Mouse (Mus musculus): ENCODE data around the gene Gm20708. TPM values are rescaled to one million over a fixed set of nuclear protein-coding genes. Genes with fewer than 3 reads are reported as not detected.

Gm20708 gene
- polyA plus RNA-seq, 1 experiment from 2014 or later: 0.36 TPM

GRCm38 (mm10) chr11:117863174-117863856 is 53.8 kb downstream of the Gm20708 start:
- Histone ChIP-seq H3K27ac (no peak overlapping the region), H3K9me3 (replicated peaks) (no peaks in the 10 kb centered on the region), H3K36me3 (ENCODE audit: poor library complexity, severe bottlenecking) (no peaks in the 10 kb centered on the region), H3K4me3 (no peak overlapping the region), H3K4me1 (peaks cover 26% of the 10 kb centered on the region), H3K4me2 (no peak overlapping the region), H3K9ac (no peak overlapping the region), H3K27me3 (peaks cover 49% of the 10 kb centered on the region)
- no peak for ATAC-seq
- 14% methylated on average over 11 of the region's 11 CpGs for WGBS

GRCm38 (mm10) chr11:117864805-117865204 is 55.3 kb downstream of the Gm20708 start:
- Histone ChIP-seq H3K27me3 (peaks cover 36% of the 10 kb centered on the region), H3K27ac (no peak overlapping the region), H3K4me1 (peaks cover 26% of the 10 kb centered on the region), H3K4me3 (no peak overlapping the region), H3K9ac (no peak overlapping the region), H3K36me3 (ENCODE audit: poor library complexity, severe bottlenecking) (no peaks in the 10 kb centered on the region), H3K9me3 (replicated peaks) (no peaks in the 10 kb centered on the region), H3K4me2 (no peak overlapping the region)
- WGBS: 70% methylated on average over 2 of the region's 2 CpGs
- ATAC-seq: no peak

- 7% methylated on average over 6 of the region's 6 CpGs for WGBS
- Histone ChIP-seq H3K9me3 (replicated peaks) (no peaks in the 10 kb centered on the region), H3K4me2 (peak overlapping the region; percentile 12; the same call in 1 of the 2 replicates), H3K27me3 (peaks cover 24% of the 10 kb centered on the region), H3K27ac (peak overlapping the region; percentile 41; the same call in 1 of the 2 replicates), H3K4me1 (peaks cover 26% of the 10 kb centered on the region), H3K36me3 (ENCODE audit: poor library complexity, severe bottlenecking) (no peaks in the 10 kb centered on the region), H3K9ac (peak overlapping the region; percentile 38; the same call in 1 of the 2 replicates), H3K4me3 (no peak overlapping the region)
- no peak for ATAC-seq
Measured at GRCm38 (mm10) chr11:117865988-117866387, 56.5 kb downstream of the Gm20708 start.

GRCm38 (mm10) chr11:117870688-117871365 is 61.4 kb downstream of the Gm20708 start:
- 0 out of 2 replicates have a peak overlapping the region, but pooled peaks have one; percentile 16 for H3K9ac ChIP-seq
- peaks cover 11% of the 10 kb centered on the region; the same call in 1 of the 2 replicates for H3K27me3 ChIP-seq
- no peaks in the 10 kb centered on the region for H3K36me3 ChIP-seq (ENCODE audit: poor library complexity, severe bottlenecking)
- ATAC-seq: peak; percentile 41
- H3K4me1 ChIP-seq: peaks cover 37% of the 10 kb centered on the region
- H3K4me2 ChIP-seq: no peak overlapping the region
- H3K9me3 ChIP-seq (replicated peaks): no peaks in the 10 kb centered on the region
- H3K27ac ChIP-seq: no peak overlapping the region
- WGBS: 33% methylated on average over 12 of the region's 12 CpGs
- no peak overlapping the region for H3K4me3 ChIP-seq

- H3K27me3 ChIP-seq: peaks cover 11% of the 10 kb centered on the region; the same call in 1 of the 2 replicates
- H3K36me3 ChIP-seq (ENCODE audit: poor library complexity, severe bottlenecking): no peaks in the 10 kb centered on the region
- ATAC-seq: no peak
- H3K4me3 ChIP-seq: no peak overlapping the region
- H3K4me2 ChIP-seq: no peak overlapping the region
- H3K9me3 ChIP-seq (replicated peaks): no peaks in the 10 kb centered on the region
- 68% methylated on average over 5 of the region's 5 CpGs for WGBS
- no peak overlapping the region for H3K9ac ChIP-seq
- peaks cover 31% of the 10 kb centered on the region for H3K4me1 ChIP-seq
- H3K27ac ChIP-seq: no peak overlapping the region
Measured at GRCm38 (mm10) chr11:117871376-117871775, 61.9 kb downstream of the Gm20708 start.

GRCm38 (mm10) chr11:117871911-117872584 is 62.6 kb downstream of the Gm20708 start:
- H3K27me3 ChIP-seq: peaks cover 14% of the 10 kb centered on the region; the same call in 1 of the 2 replicates
- no peak for ATAC-seq
- no peak overlapping the region for H3K4me2 ChIP-seq
- no peaks in the 10 kb centered on the region for H3K9me3 ChIP-seq (replicated peaks)
- H3K4me1 ChIP-seq: peaks cover 26% of the 10 kb centered on the region
- no peak overlapping the region for H3K9ac ChIP-seq
- no peak overlapping the region for H3K4me3 ChIP-seq
- H3K36me3 ChIP-seq (ENCODE audit: poor library complexity, severe bottlenecking): no peaks in the 10 kb centered on the region
- H3K27ac ChIP-seq: no peak overlapping the region
- WGBS: 67% methylated on average over 12 of the region's 12 CpGs

GRCm38 (mm10) chr11:117872861-117873608 is 63.6 kb downstream of the Gm20708 start, which contains the start of gene Tha1:
Tha1 (minus strand) TSS chr11:117873481.
- H3K4me1 ChIP-seq: peaks cover 26% of the 10 kb centered on the region
- peak within 1 kb of the TSS; percentile 98 for H3K4me2 ChIP-seq
- peak; percentile 72 for ATAC-seq
- H3K27ac ChIP-seq: no peak within 1 kb of the TSS
- WGBS: 1% methylated on average over 51 of the region's 51 CpGs
- H3K36me3 ChIP-seq (ENCODE audit: poor library complexity, severe bottlenecking): no peaks in the 10 kb centered on the region
- H3K27me3 ChIP-seq: peaks cover 19% of the 10 kb centered on the region; the same call in 1 of the 2 replicates
- H3K4me3 ChIP-seq: peak within 1 kb of the TSS; percentile 80
- H3K9me3 ChIP-seq (replicated peaks): no peaks in the 10 kb centered on the region
- peak within 1 kb of the TSS; percentile 83 for H3K9ac ChIP-seq

GRCm38 (mm10) chr11:117874419-117874818 is 65.0 kb downstream of the Gm20708 start:
- H3K4me3 ChIP-seq: no peak overlapping the region
- ATAC-seq: no peak
- peaks cover 20% of the 10 kb centered on the region; the same call in 1 of the 2 replicates for H3K27me3 ChIP-seq
- no peaks in the 10 kb centered on the region for H3K36me3 ChIP-seq (ENCODE audit: poor library complexity, severe bottlenecking)
- no peak overlapping the region for H3K4me2 ChIP-seq
- no peaks in the 10 kb centered on the region for H3K9me3 ChIP-seq (replicated peaks)
- WGBS: 62% methylated on average over 4 of the region's 4 CpGs
- H3K9ac ChIP-seq: no peak overlapping the region
- peaks cover 37% of the 10 kb centered on the region for H3K4me1 ChIP-seq
- H3K27ac ChIP-seq: no peak overlapping the region

- no peak for ATAC-seq
Measured at GRCm38 (mm10) chr11:117875681-117876080, 66.2 kb downstream of the Gm20708 start.

GRCm38 (mm10) chr11:117877917-117878745 is 68.7 kb downstream of the Gm20708 start:
- H3K4me1 ChIP-seq: peaks cover 25% of the 10 kb centered on the region
- peaks cover 27% of the 10 kb centered on the region for H3K27me3 ChIP-seq
- WGBS: 31% methylated on average over 13 of the region's 13 CpGs
- peak overlapping the region; percentile 43 for H3K9ac ChIP-seq
- peak overlapping the region; percentile 41 for H3K4me2 ChIP-seq
- H3K36me3 ChIP-seq (ENCODE audit: poor library complexity, severe bottlenecking): no peaks in the 10 kb centered on the region
- no peaks in the 10 kb centered on the region for H3K9me3 ChIP-seq (replicated peaks)
- H3K4me3 ChIP-seq: no peak overlapping the region
- H3K27ac ChIP-seq: peak overlapping the region; percentile 57
- peak; percentile 82 for ATAC-seq

More at GRCm38 (mm10) chr11:117875681-117876080, 66.2 kb downstream of the Gm20708 start:
- Histone ChIP-seq H3K36me3 (ENCODE audit: poor library complexity, severe bottlenecking) (no peaks in the 10 kb centered on the region), H3K27me3 (peaks cover 25% of the 10 kb centered on the region), H3K4me3 (no peak overlapping the region), H3K9me3 (replicated peaks) (no peaks in the 10 kb centered on the region), H3K27ac (no peak overlapping the region), H3K4me2 (no peak overlapping the region), H3K9ac (no peak overlapping the region), H3K4me1 (peaks cover 33% of the 10 kb centered on the region)
- WGBS: 21% methylated on average over 6 of the region's 6 CpGs

- Histone ChIP-seq H3K36me3 (ENCODE audit: poor library complexity, severe bottlenecking) (no peaks in the 10 kb centered on the region), H3K9me3 (replicated peaks) (no peaks in the 10 kb centered on the region), H3K4me2 (peak overlapping the region; percentile 41), H3K27ac (peak overlapping the region; percentile 57), H3K4me3 (no peak overlapping the region), H3K9ac (peak overlapping the region; percentile 43), H3K27me3 (peaks cover 34% of the 10 kb centered on the region), H3K4me1 (peaks cover 25% of the 10 kb centered on the region)
- WGBS: 10% methylated on average over 8 of the region's 8 CpGs
- ATAC-seq: no peak
Measured at GRCm38 (mm10) chr11:117878892-117879291, 69.4 kb downstream of the Gm20708 start.

Data from forebrain, embryonic 13.5 days (tissue).